Mouse (Mus musculus) E14TG2a.4 (cell line): ENCODE data around the gene Car15.

ENCODE experiments used
- CTCF ChIP-seq: conservative IDR thresholded peaks from 2 replicates; pipeline ENCODE4 v1.5.1; 2014; ENCODE audit warnings: low read length
- POU5F1 ChIP-seq: IDR thresholded peaks from 2 replicates; pipeline ENCODE4 v1.6.1; 2014; ENCODE audit warnings: low read length, borderline replicate concordance

DNA sequence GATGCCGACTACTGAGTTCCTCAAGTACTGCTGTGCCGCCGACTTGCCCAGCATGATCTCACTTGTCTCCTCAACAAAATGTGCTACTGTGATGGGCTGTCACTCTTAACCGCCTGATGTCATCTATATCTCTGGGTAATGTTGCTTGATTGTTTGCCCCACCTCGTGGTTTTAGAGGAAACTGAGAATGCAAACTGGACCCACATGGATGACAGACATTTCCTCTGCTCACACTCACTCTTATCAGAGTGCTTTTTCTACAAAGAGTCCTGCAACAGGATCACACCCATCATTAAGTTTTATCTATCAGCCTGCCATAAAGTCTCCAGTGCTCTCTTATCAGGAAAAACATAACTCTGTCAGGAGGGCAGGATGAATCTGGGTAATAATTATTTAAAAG is 33.1 kb upstream of the Car15 start:
- TF ChIP-seq CTCF: no peak
- TF ChIP-seq POU5F1: no peak
